Mouse (Mus musculus): ENCODE measurements at regions not wholly inside any gene's neighbourhood (a gene's known extent, or its start where the extent isn't known, plus 50 kb on each side); places are given as distances from the start of the nearest gene placed in this dataset.

DNA sequence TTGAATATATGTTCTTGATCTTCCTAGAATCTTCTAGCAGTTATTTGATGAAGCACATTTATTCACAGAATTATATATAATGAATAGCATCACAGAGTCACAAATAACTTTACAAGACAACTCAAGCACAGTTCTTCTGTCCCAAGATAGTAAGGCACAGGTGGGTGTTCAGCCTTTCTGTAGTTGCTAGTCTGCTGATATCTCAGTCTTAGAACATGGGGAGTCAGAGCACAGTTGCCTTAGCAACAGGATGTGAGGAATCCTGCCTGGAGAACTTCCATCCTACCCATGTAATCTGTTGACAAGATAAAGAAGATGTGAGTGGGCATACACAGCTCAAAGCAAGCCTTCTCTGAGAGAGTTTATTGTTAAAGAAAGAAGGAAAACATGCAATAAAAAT is 248.2 kb downstream of the Aasdhppt start:
- no peak for TF ChIP-seq CTCF (IDR thresholded peaks at IDR 0.05; ENCODE audit: low read depth, low read length)
- TF ChIP-seq EP300 (IDR thresholded peaks at IDR 0.05; ENCODE audit: insufficient read depth, low read depth, low read length): no peak

Data from ES-Bruce4 (cell line).